Mouse (Mus musculus) limb, embryonic 15.5 days (tissue): ENCODE data around the gene Mvb12b. TPM values are rescaled to one million over a fixed set of nuclear protein-coding genes. Genes with fewer than 3 reads are reported as not detected.

Source experiments
- polyA plus RNA-seq: library from polyadenylated mRNA; unstranded; fragments of >200 nt; fragmentation: Nextera tagmentation; extraction: Ambion mirVana; gene quantifications from 2 replicates; pipeline ENCODE4 v1.2.1, GENCODE M21; 2015

Gene Mvb12b
- polyA plus RNA-seq, 1 experiment from 2014 or later = 18.2 TPM

Other genes starting within 250 kb of the Mvb12b start
- gene Lmx1b, start 247.4 kb downstream of the Mvb12b start, polyA plus RNA-seq = 2.9 and 4.1 TPM in 2 replicates